Mouse (Mus musculus) hindbrain, embryonic 14.5 days (tissue): ENCODE measurements around the gene Slc1a4. TPM values are rescaled to one million over a fixed set of nuclear protein-coding genes. Genes with fewer than 3 reads are reported as not detected.
A peak's percentile ranks its signal among the peaks of the same experiment; 100 is the strongest.

Experiments used
- ATAC-seq: fragments of 200-750 bp; cut with Nextera tagmentation; 2 replicates; pipeline ENCODE4 v1.8.0; 2017; ENCODE audit warnings: moderate number of reproducible peaks, mild to moderate bottlenecking, moderate TSS enrichment, moderate library complexity; ENCODE audit not compliant: low FRiP score
- DNase-seq: peaks from one replicate; pipeline ENCODE4 v3.0.0-alpha.2; 2015; ENCODE audit warnings: low spot score
- H3K27ac ChIP-seq: fragments of 300-500 bp; sonication (generic); 2 replicates; pipeline ENCODE4 v1.5.1; 2014; ENCODE audit warnings: mild to moderate bottlenecking, moderate library complexity
- H3K27me3 ChIP-seq: fragments of 300-500 bp; sonication (generic); 2 replicates; pipeline ENCODE4 v1.6.1; 2014; ENCODE audit warnings: mild to moderate bottlenecking, low read length, mixed read lengths; ENCODE audit not compliant: control insufficient read depth, insufficient read depth
- H3K36me3 ChIP-seq: fragments of 300-500 bp; sonication (generic); replicated peaks from 2 replicates; pipeline ENCODE4 v1.6.1; 2014; ENCODE audit not compliant: control insufficient read depth, insufficient read depth
- H3K4me1 ChIP-seq: fragments of 300-500 bp; sonication (generic); replicated peaks from 2 replicates; pipeline ENCODE4 v1.6.1; 2014; ENCODE audit warnings: antibody characterized with exemption, low read length, mixed read lengths; ENCODE audit not compliant: control insufficient read depth, insufficient read depth
- H3K4me2 ChIP-seq: fragments of 300-500 bp; sonication (generic); replicated peaks from 2 replicates; pipeline ENCODE4 v1.6.1; 2014; ENCODE audit warnings: mild to moderate bottlenecking, moderate library complexity
- H3K4me3 ChIP-seq: fragments of 300-500 bp; sonication (generic); replicated peaks from 2 replicates; pipeline ENCODE4 v1.5.1; 2014; ENCODE audit warnings: mild to moderate bottlenecking, low read length
- H3K9ac ChIP-seq: fragments of 300-500 bp; sonication (generic); 2 replicates; pipeline ENCODE4 v1.6.1; 2014
- H3K9me3 ChIP-seq: fragments of 300-500 bp; sonication (generic); 2 replicates; pipeline ENCODE4 v1.6.1; 2016; ENCODE audit warnings: low read length; ENCODE audit not compliant: control insufficient read depth
- WGBS: fragments of 180-500 bp; shearing (Covaris S2); extraction: QIAGEN DNeasy Blood & Tissue Kit; methylation state at CpG from one replicate; pipeline ENCODE4 v1.1.7; 2014; 5-methylcytosine and 5-hydroxymethylcytosine counted together
- polyA plus RNA-seq: library from polyadenylated mRNA; unstranded; fragments of >200 nt; fragmentation: Nextera tagmentation; extraction: Ambion mirVana; gene quantifications from 2 replicates; pipeline ENCODE4 v1.2.1, GENCODE M21; 2014

Gene Slc1a4
- polyA plus RNA-seq, 1 experiment from 2014 or later, result 70.8 TPM

- Histone ChIP-seq H3K4me1 (peaks cover 22% of the 10 kb centered on the region), H3K36me3 (no peaks in the 10 kb centered on the region), H3K27me3 (no peaks in the 10 kb centered on the region), H3K9me3 (no peaks in the 10 kb centered on the region), H3K4me3 (no peak overlapping the region), H3K27ac (no peak overlapping the region), H3K9ac (no peak overlapping the region), H3K4me2 (no peak overlapping the region)
- no peak for ATAC-seq
- 87% methylated on average over 6 of the region's 6 CpGs for WGBS
- DNase-seq, result no peak
Measured at GRCm38 (mm10) chr11:20328771-20329170, 3.7 kb downstream of the Slc1a4 start.

DNA sequence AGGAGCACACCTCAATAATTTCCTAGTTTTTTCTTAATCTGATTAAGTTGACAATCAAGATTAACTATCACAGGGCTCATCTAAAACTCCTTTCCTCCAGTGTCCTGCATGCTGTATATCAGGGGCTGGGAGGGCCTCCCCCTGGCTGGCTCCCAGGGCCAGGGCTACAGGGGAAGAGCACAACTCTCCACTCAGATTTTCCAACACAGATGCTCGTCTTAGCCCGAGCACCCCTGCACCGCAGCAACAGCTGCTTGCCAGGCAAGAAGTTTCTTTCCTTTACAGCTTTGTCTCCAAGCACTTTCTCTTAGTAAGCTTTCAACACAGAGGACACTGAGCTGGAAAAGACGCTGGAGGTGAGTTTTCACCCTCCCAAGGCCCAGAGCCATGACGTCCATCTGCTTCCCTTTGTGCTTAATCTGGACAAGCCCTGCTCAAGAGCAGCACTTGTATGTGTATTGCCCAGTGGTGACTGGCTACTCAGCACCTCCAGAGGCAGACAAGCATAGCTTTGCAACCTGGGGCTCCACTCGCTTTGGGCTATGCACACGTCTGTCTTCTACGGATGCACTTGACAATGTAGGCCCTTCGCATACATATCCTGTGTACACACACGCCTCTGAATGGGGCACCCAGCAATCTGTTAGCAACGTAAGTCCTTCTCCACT is 6.1 kb downstream of the Slc1a4 start:
- 81% methylated on average over 11 of the region's 11 CpGs for WGBS

GRCm38 (mm10) chr11:20325073-20325694 is 7.3 kb downstream of the Slc1a4 start:
- Histone ChIP-seq H3K27ac (no peak overlapping the region), H3K27me3 (no peaks in the 10 kb centered on the region), H3K9me3 (no peaks in the 10 kb centered on the region), H3K4me3 (no peak overlapping the region), H3K36me3 (no peaks in the 10 kb centered on the region), H3K4me1 (peaks cover 6% of the 10 kb centered on the region), H3K4me2 (no peak overlapping the region), H3K9ac (no peak overlapping the region)
- ATAC-seq (no peak), DNase-seq (no peak)
- WGBS, result 94% methylated on average over 9 of the region's 9 CpGs

More for the DNA sequence above, 6.1 kb downstream of the Slc1a4 start:
- no peak for ATAC-seq
- Histone ChIP-seq H3K4me1 (peaks cover 19% of the 10 kb centered on the region), H3K27ac (no peak overlapping the region), H3K27me3 (no peaks in the 10 kb centered on the region), H3K4me2 (no peak overlapping the region), H3K9me3 (no peaks in the 10 kb centered on the region), H3K36me3 (no peaks in the 10 kb centered on the region), H3K9ac (no peak overlapping the region), H3K4me3 (no peak overlapping the region)
- no peak for DNase-seq

GRCm38 (mm10) chr11:20324006-20324405 is 8.5 kb downstream of the Slc1a4 start:
- Histone ChIP-seq H3K4me2 (no peak overlapping the region), H3K27me3 (no peaks in the 10 kb centered on the region), H3K27ac (no peak overlapping the region), H3K4me3 (no peak overlapping the region), H3K36me3 (no peaks in the 10 kb centered on the region), H3K4me1 (no peaks in the 10 kb centered on the region; the same call in none of the 2 replicates), H3K9ac (no peak overlapping the region), H3K9me3 (no peaks in the 10 kb centered on the region)
- no peak for ATAC-seq
- whole genome bisulfite sequencing, result 93% methylated on average over 3 of the region's 3 CpGs
- DNase-seq, result no peak

GRCm38 (mm10) chr11:20322366-20322765 is 10.1 kb downstream of the Slc1a4 start:
- Histone ChIP-seq H3K27ac (no peak overlapping the region), H3K4me1 (no peaks in the 10 kb centered on the region; the same call in none of the 2 replicates), H3K9ac (no peak overlapping the region), H3K4me2 (no peak overlapping the region), H3K27me3 (no peaks in the 10 kb centered on the region), H3K9me3 (no peaks in the 10 kb centered on the region), H3K4me3 (no peak overlapping the region), H3K36me3 (peaks cover 5% of the 10 kb centered on the region; the same call in 1 of the 2 replicates)
- ATAC-seq (no peak), DNase-seq (no peak)
- 59% methylated on average over 3 of the region's 3 CpGs for WGBS

DNA sequence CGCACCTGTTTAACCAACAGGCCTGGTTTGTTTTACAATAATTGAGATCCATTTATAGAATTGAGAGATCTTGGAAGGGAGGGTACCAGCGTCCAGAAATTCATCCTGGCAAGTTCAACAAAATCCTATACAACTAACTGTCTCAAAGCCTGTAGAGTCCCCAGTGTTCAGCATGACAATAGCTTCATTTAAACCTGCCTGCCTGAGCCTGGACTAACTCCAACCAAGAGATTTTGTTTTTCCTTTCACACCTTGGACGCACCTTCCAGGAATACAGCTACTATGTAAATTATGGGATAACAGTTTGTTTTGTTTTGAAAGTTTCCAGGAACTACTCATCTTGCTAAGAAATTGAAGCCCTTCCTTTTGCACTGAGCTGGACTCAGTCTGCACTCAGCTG is 11.9 kb downstream of the Slc1a4 start:
- ATAC-seq (no peak), DNase-seq (no peak)
- peaks cover 12% of the 10 kb centered on the region; the same call in 1 of the 2 replicates for H3K36me3 ChIP-seq
- WGBS, result 72% methylated on average over 3 of the region's 3 CpGs
- H3K27ac ChIP-seq, result no peak overlapping the region
- no peak overlapping the region for H3K4me2 ChIP-seq
- H3K4me3 ChIP-seq, result no peak overlapping the region
- H3K27me3 ChIP-seq, result no peaks in the 10 kb centered on the region
- no peak overlapping the region for H3K9ac ChIP-seq
- H3K9me3 ChIP-seq, result no peaks in the 10 kb centered on the region
- H3K4me1 ChIP-seq, result no peaks in the 10 kb centered on the region; the same call in 1 of the 2 replicates

- Histone ChIP-seq H3K27ac (no peak overlapping the region), H3K9ac (no peak overlapping the region), H3K36me3 (peaks cover 24% of the 10 kb centered on the region), H3K4me1 (no peaks in the 10 kb centered on the region; the same call in 1 of the 2 replicates), H3K4me3 (no peak overlapping the region), H3K4me2 (no peak overlapping the region), H3K9me3 (no peaks in the 10 kb centered on the region), H3K27me3 (no peaks in the 10 kb centered on the region)
- 82% methylated on average over 16 of the region's 16 CpGs for WGBS
- DNase-seq (no peak), ATAC-seq (no peak)
Measured at GRCm38 (mm10) chr11:20318659-20319454, 13.7 kb downstream of the Slc1a4 start.

GRCm38 (mm10) chr11:20313576-20313975 is 18.9 kb downstream of the Slc1a4 start:
- H3K9ac ChIP-seq, result no peak overlapping the region
- 95% methylated on average over 8 of the region's 8 CpGs for WGBS
- H3K4me1 ChIP-seq, result no peaks in the 10 kb centered on the region

GRCm38 (mm10) chr11:20309044-20309443 is 23.5 kb downstream of the Slc1a4 start:
- H3K4me1 ChIP-seq, result no peaks in the 10 kb centered on the region
- H3K36me3 ChIP-seq, result peaks cover 69% of the 10 kb centered on the region
- H3K9ac ChIP-seq, result no peak overlapping the region
- H3K27me3 ChIP-seq, result no peaks in the 10 kb centered on the region
- 56% methylated on average over 5 of the region's 5 CpGs for WGBS
- DNase-seq, result peak; percentile 41
- H3K27ac ChIP-seq, result no peak overlapping the region
- H3K9me3 ChIP-seq, result no peaks in the 10 kb centered on the region
- no peak overlapping the region for H3K4me2 ChIP-seq
- no peak overlapping the region for H3K4me3 ChIP-seq
- ATAC-seq, result no peak

More at GRCm38 (mm10) chr11:20313576-20313975, 18.9 kb downstream of the Slc1a4 start:
- no peaks in the 10 kb centered on the region for H3K27me3 ChIP-seq
- H3K4me3 ChIP-seq, result no peak overlapping the region
- ATAC-seq (no peak), DNase-seq (no peak)
- H3K36me3 ChIP-seq, result peaks cover 48% of the 10 kb centered on the region
- no peaks in the 10 kb centered on the region for H3K9me3 ChIP-seq
- no peak overlapping the region for H3K27ac ChIP-seq
- no peak overlapping the region for H3K4me2 ChIP-seq
